Mouse (Mus musculus) brown adipose tissue, adult 24 weeks (tissue): ENCODE data around the gene Slc25a28. TPM values are rescaled to one million over a fixed set of nuclear protein-coding genes. Genes with fewer than 3 reads are reported as not detected.

ENCODE experiments used
- H3K27ac ChIP-seq: fragments of 200-500 bp; replicated peaks from 2 replicates; pipeline ENCODE4 v1.5.1; 2012; ENCODE audit warnings: low read depth, mild to moderate bottlenecking, low read length
- H3K4me1 ChIP-seq: fragments of 200-500 bp; 2 replicates; pipeline ENCODE4 v1.6.1; 2012; ENCODE audit warnings: low read length, mixed read lengths; ENCODE audit not compliant: control insufficient read depth, insufficient read depth, insufficient read length
- H3K4me3 ChIP-seq: fragments of 200-500 bp; 2 replicates; pipeline ENCODE4 v1.5.1; 2012; ENCODE audit warnings: low read depth, mild to moderate bottlenecking, low read length, moderate library complexity; ENCODE audit not compliant: insufficient read depth
- polyA plus RNA-seq: library from polyadenylated mRNA; stranded (reverse); fragments of >200 nt; gene quantifications from 2 replicates; pipeline ENCODE4 v1.2.4, GENCODE M21; 2012; ENCODE audit not compliant: missing spikeins, insufficient read depth, insufficient read length

Gene Slc25a28
- polyA plus RNA-seq, 1 experiment = 35.6 TPM

- Histone ChIP-seq H3K4me3 (no peak overlapping the region), H3K27ac (no peak overlapping the region), H3K4me1 (peaks cover 8% of the 10 kb centered on the region)
Measured at GRCm38 (mm10) chr19:43665441-43666048, 9.1 kb downstream of the Slc25a28 start.

GRCm38 (mm10) chr19:43663471-43663870 lies 11.2 kb downstream of the Slc25a28 start:
- H3K27ac ChIP-seq = no peak overlapping the region
- H3K4me3 ChIP-seq = no peak overlapping the region
- H3K4me1 ChIP-seq = no peaks in the 10 kb centered on the region; the same call in 1 of the 2 replicates

GRCm38 (mm10) chr19:43662176-43662967 lies 12.3 kb downstream of the Slc25a28 start:
- Histone ChIP-seq H3K4me3 (no peak overlapping the region), H3K4me1 (no peaks in the 10 kb centered on the region; the same call in 1 of the 2 replicates), H3K27ac (no peak overlapping the region)

GRCm38 (mm10) chr19:43660774-43661173 lies 13.9 kb downstream of the Slc25a28 start:
- no peak overlapping the region for H3K4me3 ChIP-seq
- no peaks in the 10 kb centered on the region for H3K4me1 ChIP-seq
- H3K27ac ChIP-seq = no peak overlapping the region

GRCm38 (mm10) chr19:43659632-43660031 lies 15.0 kb downstream of the Slc25a28 start:
- Histone ChIP-seq H3K27ac (no peak overlapping the region), H3K4me1 (no peaks in the 10 kb centered on the region), H3K4me3 (no peak overlapping the region)

GRCm38 (mm10) chr19:43655735-43656492 lies 18.8 kb downstream of the Slc25a28 start:
- H3K4me1 ChIP-seq = no peaks in the 10 kb centered on the region
- no peak overlapping the region for H3K4me3 ChIP-seq
- no peak overlapping the region for H3K27ac ChIP-seq

GRCm38 (mm10) chr19:43651241-43651785 lies 23.4 kb downstream of the Slc25a28 start:
- H3K4me3 ChIP-seq = no peak overlapping the region
- H3K27ac ChIP-seq = peak overlapping the region; percentile 68
- H3K4me1 ChIP-seq = peaks cover 15% of the 10 kb centered on the region

- H3K27ac ChIP-seq = no peak overlapping the region
- peaks cover 15% of the 10 kb centered on the region for H3K4me1 ChIP-seq
- no peak overlapping the region for H3K4me3 ChIP-seq
Measured at GRCm38 (mm10) chr19:43648343-43648742, 26.3 kb downstream of the Slc25a28 start.

- Histone ChIP-seq H3K4me1 (peaks cover 15% of the 10 kb centered on the region), H3K4me3 (no peak overlapping the region), H3K27ac (0 out of 2 replicates have a peak overlapping the region, but pooled peaks have one; percentile 4)
Measured at GRCm38 (mm10) chr19:43647261-43647660, 27.4 kb downstream of the Slc25a28 start.

- Histone ChIP-seq H3K4me3 (no peak overlapping the region), H3K4me1 (peaks cover 15% of the 10 kb centered on the region), H3K27ac (0 out of 2 replicates have a peak overlapping the region, but pooled peaks have one; percentile 4)
Measured at GRCm38 (mm10) chr19:43646852-43647251, 27.8 kb downstream of the Slc25a28 start.

GRCm38 (mm10) chr19:43645508-43645907 lies 29.2 kb downstream of the Slc25a28 start:
- Histone ChIP-seq H3K4me3 (no peak overlapping the region), H3K27ac (no peak overlapping the region), H3K4me1 (peaks cover 15% of the 10 kb centered on the region)

GRCm38 (mm10) chr19:43642843-43643242 lies 31.8 kb downstream of the Slc25a28 start:
- Histone ChIP-seq H3K27ac (no peak overlapping the region), H3K4me3 (no peak overlapping the region), H3K4me1 (peaks cover 7% of the 10 kb centered on the region; the same call in 1 of the 2 replicates)

- no peaks in the 10 kb centered on the region for H3K4me1 ChIP-seq
- no peak overlapping the region for H3K4me3 ChIP-seq
- H3K27ac ChIP-seq = no peak overlapping the region
Measured at GRCm38 (mm10) chr19:43641833-43642232, 32.8 kb downstream of the Slc25a28 start.

- Histone ChIP-seq H3K4me3 (no peak overlapping the region), H3K4me1 (no peaks in the 10 kb centered on the region), H3K27ac (no peak overlapping the region)
Measured at GRCm38 (mm10) chr19:43630466-43631251, 44.0 kb downstream of the Slc25a28 start.
